Mouse (Mus musculus) myocyte (in vitro differentiated cells): ENCODE measurements at regions not wholly inside any gene's neighbourhood (a gene's known extent, or its start where the extent isn't known, plus 50 kb on each side); places are given as distances from the start of the nearest gene placed in this dataset.

Source experiments
- CEBPB ChIP-seq: IDR thresholded peaks from 2 replicates; pipeline ENCODE4 v1.6.1; 2011; ENCODE audit warnings: mild to moderate bottlenecking, moderate library complexity; ENCODE audit not compliant: poor library complexity, insufficient read depth, severe bottlenecking
- E2F4 ChIP-seq: IDR thresholded peaks from one replicate; pipeline ENCODE4 v1.6.1; 2011; ENCODE audit warnings: mild to moderate bottlenecking, control low read depth, moderate library complexity; ENCODE audit not compliant: insufficient read depth
- MAX ChIP-seq: IDR thresholded peaks from one replicate; pipeline ENCODE4 v1.6.1; 2011; ENCODE audit warnings: low read depth, mild to moderate bottlenecking, control low read depth
- MYOD1 ChIP-seq, 3 experiments: IDR thresholded peaks; one replicate each; pipeline ENCODE4 v1.6.1; 2011; ENCODE audit warnings: control low read depth in 2 of 3, low read depth in 2 of 3, mild to moderate bottlenecking in 2 of 3, moderate library complexity in 1 of 3; ENCODE audit not compliant: insufficient read length in 2 of 3, control insufficient read depth in 1 of 3
- MYOG ChIP-seq, 3 experiments: IDR thresholded peaks; one replicate each; pipeline ENCODE4 v1.6.1; 2011; ENCODE audit warnings: control low read depth in 2 of 3, low read depth in 2 of 3, mild to moderate bottlenecking in 2 of 3; ENCODE audit not compliant: insufficient read length in 2 of 3, control insufficient read depth in 1 of 3, insufficient read depth in 1 of 3
- POLR2A ChIP-seq: IDR thresholded peaks from one replicate; pipeline ENCODE4 v1.6.1; 2011; ENCODE audit warnings: low read depth, mild to moderate bottlenecking, control low read depth, moderate library complexity; ENCODE audit not compliant: insufficient read length
- POLR2AphosphoS2 ChIP-seq: IDR thresholded peaks from one replicate; pipeline ENCODE4 v1.6.1; 2011; ENCODE audit warnings: low read depth, control low read depth; ENCODE audit not compliant: insufficient read length
- REST ChIP-seq: IDR thresholded peaks from one replicate; pipeline ENCODE4 v1.6.1; 2011; ENCODE audit warnings: mild to moderate bottlenecking, control low read depth, moderate library complexity; ENCODE audit not compliant: insufficient read depth, insufficient read length
- SRF ChIP-seq: IDR thresholded peaks from one replicate; pipeline ENCODE4 v1.6.1; 2011; ENCODE audit warnings: low read depth; ENCODE audit not compliant: control insufficient read depth, insufficient read length
- TCF12 ChIP-seq: IDR thresholded peaks from one replicate; pipeline ENCODE4 v1.6.1; 2011; ENCODE audit warnings: mild to moderate bottlenecking, control low read depth; ENCODE audit not compliant: poor library complexity, insufficient read depth, severe bottlenecking
- TCF3 ChIP-seq: IDR thresholded peaks from one replicate; pipeline ENCODE4 v1.6.1; 2011; ENCODE audit warnings: low read depth, control low read depth; ENCODE audit not compliant: insufficient read length
- USF1 ChIP-seq: IDR thresholded peaks from one replicate; pipeline ENCODE4 v1.6.1; 2011; ENCODE audit warnings: low read depth, mild to moderate bottlenecking, control low read depth, moderate library complexity

DNA sequence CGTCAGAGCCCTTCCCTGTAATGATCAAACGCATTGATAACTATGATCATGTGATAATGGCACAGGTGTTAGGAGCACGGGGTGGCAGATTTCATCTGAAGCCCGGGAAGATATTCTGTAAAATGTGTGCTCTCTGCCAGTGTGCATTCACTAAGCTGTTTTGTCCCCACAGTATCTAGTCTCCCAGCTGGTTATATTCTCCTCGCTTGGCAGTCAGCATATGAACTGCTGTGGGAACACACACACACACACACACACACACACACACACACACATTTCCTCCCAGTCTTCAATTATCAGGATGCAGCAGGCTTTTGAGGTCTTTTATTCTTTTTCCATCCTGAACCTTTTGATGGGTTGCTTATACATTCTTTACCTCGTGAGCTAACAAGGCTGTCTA is 365.8 kb upstream of the Id4 start:
- TF ChIP-seq POLR2AphosphoS2, result no peak
- no peak for TF ChIP-seq POLR2A
- TF ChIP-seq TCF12, result no peak
- TF ChIP-seq CEBPB, result no peak
- TF ChIP-seq USF1, result no peak
- no peak for TF ChIP-seq MAX
- no peak for TF ChIP-seq MYOD1 (IDR thresholded peaks at IDR 0.05; ENCODE audit: control insufficient read depth in 1 of 3, insufficient read length in 2 of 3, low read depth in 2 of 3)
- TF ChIP-seq E2F4, result no peak
- no peak for TF ChIP-seq SRF
- no peak for TF ChIP-seq REST
- TF ChIP-seq TCF3, result no peak
- no peak for TF ChIP-seq MYOG (IDR thresholded peaks at IDR 0.05; ENCODE audit: control insufficient read depth in 1 of 3, insufficient read depth in 1 of 3, insufficient read length in 2 of 3, low read depth in 2 of 3)
